Comparison of ENCODE assay signal across 17 mouse cellular contexts in genomic region chr1:140618164-140618563, GRCm38 (mm10).
"Had no signal": no experiment of that assay in that cellular context is flagged by ENCODE, and none has a peak within 500 bp of the region (broad histone marks: within the 10 kb centered on the region; RNA-seq: fewer than 3 reads in every experiment).

No protein-coding gene starts in this region.

- H3K4me3 ChIP-seq: neural tube, embryonic 12.5 days; neural tube, embryonic 13.5 days; neural tube, embryonic 15.5 days; stomach, embryonic 15.5 days had no signal

- H3K27me3 ChIP-seq: neural tube, embryonic 12.5 days; neural tube, embryonic 13.5 days; neural tube, embryonic 15.5 days; stomach, embryonic 15.5 days had no signal

- H3K4me1 ChIP-seq: neural tube, embryonic 12.5 days; neural tube, embryonic 13.5 days; neural tube, embryonic 15.5 days; stomach, embryonic 15.5 days had no signal

- H3K9me3 ChIP-seq: neural tube, embryonic 12.5 days; neural tube, embryonic 13.5 days; neural tube, embryonic 15.5 days; stomach, embryonic 15.5 days had no signal

- H3K27ac ChIP-seq: neural tube, embryonic 12.5 days; neural tube, embryonic 13.5 days; neural tube, embryonic 15.5 days; stomach, embryonic 15.5 days; stomach, postnatal 0 days had no signal

- H3K36me3 ChIP-seq: neural tube, embryonic 12.5 days; neural tube, embryonic 13.5 days; neural tube, embryonic 15.5 days; stomach, embryonic 15.5 days had no signal

- DNase-seq: retina, postnatal 1 day; right cerebral cortex, adult 18-20 months; right cerebral cortex, postnatal 14 days; right cerebral cortex, postnatal 25 days; right cerebral cortex, postnatal 4 days; spleen, adult 18-20 months; thymus, adult 18-20 months; thymus, adult 2 months; thymus, postnatal 14 days; thymus, postnatal 25 days; thymus, postnatal 36 days; thymus, postnatal 4 days had no signal

- H3K9ac ChIP-seq: neural tube, embryonic 12.5 days; neural tube, embryonic 13.5 days; neural tube, embryonic 15.5 days; stomach, embryonic 15.5 days had no signal
